In the genomic region with DNA sequence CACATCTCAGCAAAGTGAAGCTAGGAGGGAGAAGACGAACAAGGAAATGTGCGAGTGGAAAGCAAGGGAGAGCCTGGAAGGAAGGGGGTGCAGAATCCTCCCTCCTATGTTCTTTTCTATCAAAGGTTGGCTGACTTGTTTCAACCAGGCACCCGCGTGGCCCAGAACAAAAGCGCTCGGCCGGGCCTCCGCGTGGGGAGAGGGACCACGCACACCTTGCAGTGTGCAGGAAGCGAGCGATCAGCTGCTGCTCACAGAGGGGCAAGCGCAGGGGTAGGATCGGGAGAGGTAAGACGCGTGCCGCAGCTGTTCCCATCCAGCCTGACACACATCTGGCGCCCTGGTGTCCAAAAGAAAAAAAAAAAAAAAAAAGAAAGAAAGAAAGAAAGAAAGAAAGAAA, we compare ENCODE assay signal across 8 mouse cellular contexts. TPM values are rescaled to one million over a fixed set of nuclear protein-coding genes. Genes with fewer than 3 reads are reported as not detected.
DNase-seq lines count a peak whose midpoint lies in the region; ATAC-seq lines count a peak whose summit lies in the region.

No protein-coding gene starts in this region.

- H3K4me2 ChIP-seq in lung, embryonic 15.5 days: peak overlapping the region; percentile 99
- H3K4me2 ChIP-seq in embryonic facial prominence, embryonic 14.5 days (ENCODE audit: low read depth, low read length): peak overlapping the region; percentile 95
- H3K4me2 ChIP-seq in neural tube, embryonic 12.5 days (replicated peaks): peak overlapping the region; percentile 89

- H3K4me1 ChIP-seq in lung, embryonic 15.5 days: peaks cover 7% of the 10 kb centered on the region; the same call in 1 of the 2 replicates
- no peaks in the 10 kb centered on the region for H3K4me1 ChIP-seq in embryonic facial prominence, embryonic 14.5 days (ENCODE audit: control insufficient read depth, insufficient read depth, low read length)
- no peaks in the 10 kb centered on the region for H3K4me1 ChIP-seq in neural tube, embryonic 12.5 days

- H3K9ac ChIP-seq in lung, embryonic 15.5 days: 0 out of 2 replicates have a peak overlapping the region, but pooled peaks have one; percentile 27
- H3K9ac ChIP-seq in embryonic facial prominence, embryonic 14.5 days (ENCODE audit: low read depth, low read length): peak overlapping the region; percentile 68
- peak overlapping the region; percentile 40; the same call in 1 of the 2 replicates for H3K9ac ChIP-seq in neural tube, embryonic 12.5 days

- no peaks in the 10 kb centered on the region for H3K27me3 ChIP-seq in lung, embryonic 15.5 days
- no peaks in the 10 kb centered on the region for H3K27me3 ChIP-seq in embryonic facial prominence, embryonic 14.5 days (replicated peaks; ENCODE audit: control insufficient read depth, insufficient read depth, low read length)
- H3K27me3 ChIP-seq in neural tube, embryonic 12.5 days (replicated peaks): peaks cover 6% of the 10 kb centered on the region; the same call in 1 of the 2 replicates

- no peak for DNase-seq in lung, postnatal 14 days
- DNase-seq in embryonic facial prominence, embryonic 14.5 days (ENCODE audit: low spot score): peak; percentile 47
- peak; percentile 25 to 37 for DNase-seq in kidney, postnatal 4 days
- no peak for DNase-seq in layer of hippocampus, postnatal 36 days
- no peak for DNase-seq in gastrocnemius, adult 18-20 months (ENCODE audit: low spot score)
- DNase-seq in adrenal gland, postnatal 25 days: no peak

- 3% methylated on average over 18 of the region's 18 CpGs for WGBS in lung, embryonic 15.5 days
- 4% methylated on average over 18 of the region's 18 CpGs for WGBS in embryonic facial prominence, embryonic 14.5 days
- 4% methylated on average over 18 of the region's 18 CpGs for WGBS in neural tube, embryonic 12.5 days

- no peak overlapping the region for H3K27ac ChIP-seq in lung, embryonic 15.5 days
- H3K27ac ChIP-seq in embryonic facial prominence, embryonic 14.5 days (replicated peaks; ENCODE audit: low read depth, low read length): no peak overlapping the region
- H3K27ac ChIP-seq in neural tube, embryonic 12.5 days: no peak overlapping the region

- peak overlapping the region; percentile 57 for H3K4me3 ChIP-seq in lung, embryonic 15.5 days
- peak overlapping the region; percentile 58 for H3K4me3 ChIP-seq in embryonic facial prominence, embryonic 14.5 days (ENCODE audit: low read depth, low read length)
- H3K4me3 ChIP-seq in neural tube, embryonic 12.5 days: peak overlapping the region; percentile 25; the same call in 1 of the 2 replicates

- H3K9me3 ChIP-seq in lung, embryonic 15.5 days: no peaks in the 10 kb centered on the region
- H3K9me3 ChIP-seq in embryonic facial prominence, embryonic 14.5 days (ENCODE audit: control insufficient read depth, low read length): no peaks in the 10 kb centered on the region
- H3K9me3 ChIP-seq in neural tube, embryonic 12.5 days: no peaks in the 10 kb centered on the region

- ATAC-seq in lung, embryonic 15.5 days (ENCODE audit: borderline replicate concordance, extremely low read depth, low FRiP score, low TSS enrichment): no peak
- no peak for ATAC-seq in embryonic facial prominence, embryonic 14.5 days (ENCODE audit: low read depth)
- peak; percentile 49; the same call in 1 of the 2 replicates for ATAC-seq in neural tube, embryonic 12.5 days (ENCODE audit: low FRiP score, low read depth)

- no peaks in the 10 kb centered on the region for H3K36me3 ChIP-seq in lung, embryonic 15.5 days
- no peaks in the 10 kb centered on the region for H3K36me3 ChIP-seq in embryonic facial prominence, embryonic 14.5 days (ENCODE audit: control insufficient read depth, insufficient read depth, low read length)
- no peaks in the 10 kb centered on the region for H3K36me3 ChIP-seq in neural tube, embryonic 12.5 days

RNA-seq across cellular contexts. Expression of a gene that starts 0.9 kb away (rescaled TPM):
- polyA plus RNA-seq in lung, embryonic 15.5 days (2015; fragmentation: Nextera tagmentation; extraction: Ambion mirVana): 1.6 and 1.7 TPM in 2 replicates
- polyA plus RNA-seq in embryonic facial prominence, embryonic 14.5 days (2014; fragmentation: Nextera tagmentation; extraction: Ambion mirVana): 3.2 and 3.6 TPM in 2 replicates
- polyA plus RNA-seq in neural tube, embryonic 12.5 days (2016; fragmentation: Nextera tagmentation; extraction: Ambion mirVana): 0.97 and 1.0 TPM in 2 replicates
- total RNA-seq in layer of hippocampus, postnatal 36 days (2021): under 1 TPM; 0.28 to 0.35 TPM
- total RNA-seq in gastrocnemius, adult 18-20 months (2021): not detected
- 0.14 and 0.18 TPM in 2 replicates for total RNA-seq in adrenal gland, postnatal 25 days (2021)

RNA-seq across cellular contexts. Expression of a gene that starts 46.3 kb away (rescaled TPM):
- polyA plus RNA-seq in lung, embryonic 15.5 days (2015; fragmentation: Nextera tagmentation; extraction: Ambion mirVana): 10.1 TPM in 2 replicates
- 5.3 and 6.4 TPM in 2 replicates for polyA plus RNA-seq in embryonic facial prominence, embryonic 14.5 days (2014; fragmentation: Nextera tagmentation; extraction: Ambion mirVana)
- polyA plus RNA-seq in neural tube, embryonic 12.5 days (2016; fragmentation: Nextera tagmentation; extraction: Ambion mirVana): 11.9 and 13.8 TPM in 2 replicates
- 10 to 100 TPM; 15.8 to 18.5 TPM for total RNA-seq in layer of hippocampus, postnatal 36 days (2021)
- total RNA-seq in gastrocnemius, adult 18-20 months (2021): 1 to 10 TPM; 1.1 to 1.2 TPM
- total RNA-seq in adrenal gland, postnatal 25 days (2021): 16.1 and 22.9 TPM in 2 replicates

RNA-seq across cellular contexts. Expression of a gene that starts 54.6 kb away (rescaled TPM):
- polyA plus RNA-seq in lung, embryonic 15.5 days (2015; fragmentation: Nextera tagmentation; extraction: Ambion mirVana): 25.1 and 28.6 TPM in 2 replicates
- polyA plus RNA-seq in embryonic facial prominence, embryonic 14.5 days (2014; fragmentation: Nextera tagmentation; extraction: Ambion mirVana): 22.5 and 23.8 TPM in 2 replicates
- 18.3 and 18.6 TPM in 2 replicates for polyA plus RNA-seq in neural tube, embryonic 12.5 days (2016; fragmentation: Nextera tagmentation; extraction: Ambion mirVana)
- total RNA-seq in layer of hippocampus, postnatal 36 days (2021): 10 to 100 TPM; 33.9 to 36.4 TPM
- 10 to 100 TPM; 26.0 to 27.1 TPM for total RNA-seq in gastrocnemius, adult 18-20 months (2021)
- total RNA-seq in adrenal gland, postnatal 25 days (2021): 72.0 and 104 TPM in 2 replicates

Comparison
In these comparisons a context has a peak if more than half of its experiments do, and no peak if none do; other contexts are left out.
1. DNase-seq: peak in embryonic facial prominence, embryonic 14.5 days (single experiment) and kidney, postnatal 4 days (2 of 2); none in lung, postnatal 14 days (single experiment), layer of hippocampus, postnatal 36 days (0 of 2), gastrocnemius, adult 18-20 months (single experiment) and adrenal gland, postnatal 25 days (single experiment).
2. Peak in every context shown above with its lines, with median percentiles within 50 percentile points of each other: H3K4me2 ChIP-seq, H3K4me3 ChIP-seq and H3K9ac ChIP-seq.